Mouse (Mus musculus) kidney, postnatal 36 days (tissue): ENCODE data around the gene Foxc1.

Experiments used
- DNase-seq, 2 experiments: peaks; one replicate each; pipeline ENCODE4 v3.0.0; 2021 to 2022; ENCODE audit warnings: mixed read lengths in 2 of 2

Foxc1 gene

DNA sequence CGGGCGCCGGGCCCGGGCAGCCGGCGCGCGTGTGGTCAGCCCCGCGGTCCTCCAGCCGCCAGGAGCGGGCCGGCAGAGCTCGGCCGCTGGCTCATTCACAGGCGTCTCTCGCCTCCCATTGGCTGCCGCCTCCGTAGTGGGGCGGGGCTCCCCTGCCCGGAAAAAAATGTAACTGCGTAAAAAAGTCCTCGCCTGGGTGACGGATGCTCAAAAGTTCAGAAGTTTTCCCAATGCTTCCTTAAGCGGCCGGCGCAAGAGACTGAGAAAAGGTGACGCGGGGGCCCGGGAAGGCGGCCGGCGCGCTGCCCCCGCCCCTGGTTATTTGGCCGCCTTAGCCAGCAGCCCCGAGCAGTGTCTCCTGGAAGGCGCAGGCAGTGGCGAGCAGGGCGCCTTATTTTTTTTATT, at the start of gene Foxc1:
TSS of gene Foxc1 (plus strand) at position 206 of the 405 bp plus-strand sequence.
- peak; percentile 91 for DNase-seq

DNA sequence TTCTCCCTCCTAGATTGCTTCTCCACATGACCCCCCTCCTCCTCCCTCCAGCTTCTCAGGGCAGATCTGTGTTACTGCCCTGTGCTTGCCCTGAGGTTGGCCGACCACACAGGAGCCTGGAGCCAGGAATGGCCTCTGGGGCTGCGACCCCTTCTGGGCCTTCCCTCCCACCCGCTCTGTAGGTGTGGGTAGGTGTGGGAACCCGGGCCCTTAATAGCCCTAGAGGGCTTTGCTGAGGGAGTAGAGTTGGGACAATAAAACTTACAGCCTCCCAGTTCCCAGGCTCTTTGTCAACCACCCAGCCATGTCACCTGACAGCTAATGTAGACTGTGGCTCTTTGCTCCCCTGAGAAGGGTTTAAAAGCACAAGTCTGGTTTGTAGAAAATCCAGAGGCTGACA, 46.0 kb upstream of the Foxc1 start:
- no peak for DNase-seq

- DNase-seq, result no peak
Measured at GRCm38 (mm10) chr13:31761057-31761456, 45.4 kb upstream of the Foxc1 start.

DNA sequence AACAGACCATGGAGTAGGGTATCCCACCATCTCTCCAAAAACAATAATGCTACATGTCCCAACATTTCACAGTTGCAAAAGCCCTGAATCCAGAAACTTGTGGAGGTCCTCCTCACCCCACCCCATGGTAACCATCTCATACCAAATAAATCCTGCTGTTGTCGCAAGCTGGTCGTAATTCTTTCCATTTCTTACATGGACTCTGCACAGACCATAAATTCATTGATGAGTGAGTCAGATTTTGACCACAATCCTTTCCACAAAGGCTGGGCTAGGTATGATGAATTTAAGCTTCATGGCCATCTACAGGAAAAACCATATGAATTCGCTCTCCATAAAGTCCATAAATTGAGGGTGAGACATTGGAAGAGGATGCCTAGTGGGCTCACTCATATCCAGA, 42.0 kb upstream of the Foxc1 start:
- DNase-seq, result no peak

GRCm38 (mm10) chr13:31765564-31765963, 40.9 kb upstream of the Foxc1 start:
- no peak for DNase-seq

DNA sequence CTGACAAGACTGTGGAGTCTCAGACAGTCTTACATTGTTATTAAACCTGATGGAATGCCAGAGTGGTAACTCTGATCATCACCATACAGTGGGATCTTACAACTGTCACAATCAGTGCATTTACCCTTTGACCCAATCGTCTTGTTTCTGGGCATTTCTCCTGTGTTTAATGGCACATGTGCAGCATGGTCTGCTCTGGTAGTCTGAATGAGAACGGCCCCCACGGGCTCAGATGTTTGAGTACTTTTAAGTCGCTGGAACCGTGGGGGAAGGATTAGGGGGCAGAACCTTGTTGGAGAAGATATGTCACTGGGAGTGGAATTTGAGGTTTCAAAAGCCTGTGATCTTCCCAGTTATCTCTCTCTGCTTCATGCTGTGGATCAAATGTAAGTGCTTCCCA, 33.6 kb upstream of the Foxc1 start:
- DNase-seq, result no peak

GRCm38 (mm10) chr13:31775762-31776161, 30.7 kb upstream of the Foxc1 start:
- no peak for DNase-seq

GRCm38 (mm10) chr13:31779281-31779981, 27.0 kb upstream of the Foxc1 start:
- DNase-seq, result no peak

DNA sequence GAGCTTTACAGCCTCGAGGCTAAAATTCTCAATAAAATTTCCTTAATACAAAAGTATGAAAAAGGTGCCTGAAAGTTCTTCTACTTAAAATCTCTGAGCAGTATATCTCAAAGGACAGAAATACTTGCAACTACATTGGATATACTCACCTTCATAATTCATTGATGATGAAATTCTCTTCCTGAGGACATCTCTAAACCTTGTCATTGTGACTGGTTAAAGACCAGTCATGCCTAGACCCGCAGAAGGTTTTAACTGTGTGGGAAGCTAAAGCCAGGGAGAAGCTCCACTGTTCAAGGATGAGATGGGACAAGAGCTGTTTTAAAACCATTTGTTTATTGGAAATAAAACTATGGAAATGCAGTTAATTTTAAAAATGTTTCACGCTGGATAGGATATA, 26.1 kb upstream of the Foxc1 start:
- no peak for DNase-seq

DNA sequence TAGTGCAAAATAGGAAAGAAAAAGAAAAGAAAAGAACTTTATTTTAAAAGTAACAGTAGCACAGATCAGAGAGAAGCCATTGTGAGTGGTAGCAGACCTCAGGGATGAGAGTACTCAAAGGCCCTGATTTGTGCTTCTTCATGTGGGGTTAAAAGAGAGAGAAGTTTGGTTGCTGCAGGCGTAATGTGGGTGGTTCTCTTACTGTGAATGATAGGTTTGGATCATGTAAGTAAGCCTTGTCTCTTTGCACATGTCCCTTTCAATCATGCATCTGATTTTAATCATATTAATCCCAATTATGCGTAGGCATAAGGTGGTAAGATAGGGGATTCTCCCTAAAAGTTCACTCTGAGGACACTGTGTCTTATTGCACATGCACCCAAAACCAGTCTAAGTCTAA, 24.4 kb upstream of the Foxc1 start:
- no peak for DNase-seq

DNA sequence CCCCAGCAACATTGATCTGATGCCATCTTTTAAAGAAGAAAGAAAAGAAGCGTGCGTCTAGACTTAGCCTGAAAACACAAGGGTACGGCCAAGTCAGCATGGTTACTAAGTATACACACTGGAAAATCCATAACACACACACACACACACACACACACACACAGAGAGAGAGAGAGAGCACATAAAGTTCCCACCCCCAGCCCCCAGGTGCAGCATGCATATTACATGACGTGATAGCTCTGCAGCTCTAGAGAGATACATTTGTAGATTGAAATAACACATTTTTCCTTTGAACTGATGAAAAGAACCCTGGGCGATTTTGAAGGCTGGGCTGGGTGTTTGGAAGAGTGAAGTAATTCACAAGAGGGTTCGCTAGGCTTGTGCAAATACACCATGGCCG, 21.7 kb upstream of the Foxc1 start:
- no peak for DNase-seq

DNA sequence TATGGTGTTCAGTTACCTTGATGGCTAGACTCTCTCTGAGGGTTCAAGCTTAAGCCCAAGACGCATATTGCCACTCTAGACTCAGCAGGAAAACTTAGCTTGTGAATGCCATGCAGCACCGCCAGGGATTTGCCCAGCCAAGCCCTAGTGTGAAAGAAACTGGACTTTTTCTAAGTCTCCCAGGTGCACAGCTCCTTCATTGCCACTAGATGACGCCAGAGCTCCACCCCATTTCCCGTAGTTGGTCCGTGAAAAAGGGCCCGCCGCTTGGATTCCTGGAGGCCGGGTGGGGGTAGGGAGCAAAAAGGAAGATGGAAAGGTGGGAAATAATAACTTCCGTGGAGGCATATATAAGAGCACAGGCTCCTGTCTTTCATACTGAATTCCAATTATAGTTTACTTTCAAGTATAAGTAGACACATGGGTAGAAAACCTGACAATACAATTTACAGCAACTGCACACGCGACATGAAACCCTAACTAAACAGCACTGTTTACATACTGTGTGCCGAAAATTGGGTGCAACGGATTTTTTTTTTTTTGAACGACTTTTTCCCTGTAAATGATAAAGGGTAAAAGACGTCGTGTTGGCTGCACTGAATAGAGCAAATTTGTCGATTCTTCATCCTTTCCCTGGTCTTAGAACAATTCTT, 13.8 kb upstream of the Foxc1 start:
- DNase-seq, result peak; percentile 21 to 68

DNA sequence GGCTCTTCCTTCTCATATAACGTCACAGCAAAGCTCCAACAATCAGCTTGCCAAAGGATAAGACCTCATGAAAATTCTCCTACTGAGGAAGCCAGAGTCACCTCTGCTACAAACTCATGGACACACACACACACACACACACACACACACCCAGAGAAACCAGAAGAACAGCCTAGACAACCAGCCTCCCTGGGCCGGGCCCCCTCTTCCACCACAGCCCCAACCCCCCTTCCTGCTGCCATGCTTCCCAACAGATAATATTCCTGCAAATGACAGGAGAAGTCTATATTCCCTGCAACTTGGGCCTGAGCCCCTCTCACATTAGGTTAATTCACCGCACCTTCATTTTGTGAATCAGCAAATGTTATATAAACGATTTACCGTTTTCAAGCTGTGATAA, 13.3 kb upstream of the Foxc1 start:
- DNase-seq, result no peak

- no peak for DNase-seq
Measured at GRCm38 (mm10) chr13:31797346-31797745, 9.1 kb upstream of the Foxc1 start.

- no peak for DNase-seq
Measured at GRCm38 (mm10) chr13:31798075-31798474, 8.4 kb upstream of the Foxc1 start.

GRCm38 (mm10) chr13:31800581-31801576, 5.6 kb upstream of the Foxc1 start:
- peak; percentile 88 to 97 for DNase-seq

DNA sequence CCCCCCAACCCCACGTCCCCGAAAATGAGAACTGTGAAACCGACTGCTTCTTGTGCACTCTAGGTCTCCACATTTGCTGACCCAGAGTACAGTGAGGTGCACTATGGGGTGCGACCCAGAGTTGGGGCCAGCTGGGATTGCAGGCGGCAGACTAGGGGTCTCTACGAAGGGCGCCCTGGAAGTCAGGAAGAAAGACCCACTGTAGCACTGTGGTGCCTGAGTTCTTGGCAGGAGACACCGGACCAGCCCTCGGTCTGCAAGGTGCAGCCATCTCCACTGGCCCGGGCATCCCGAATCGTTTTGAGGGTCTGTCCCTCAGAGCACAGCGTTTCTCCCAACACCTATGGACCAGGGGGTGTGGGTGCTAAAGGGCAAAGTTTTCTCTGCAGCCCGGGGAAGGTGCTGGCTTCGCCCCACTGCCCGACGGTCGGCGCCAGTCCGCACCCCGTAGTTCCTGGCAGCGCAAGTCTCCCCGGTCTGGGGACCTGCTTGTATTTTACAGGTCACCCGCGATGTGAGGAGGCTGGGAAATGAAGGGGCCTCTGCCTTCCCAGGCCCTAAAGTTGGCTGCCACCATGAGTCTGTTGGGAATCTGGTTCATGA, 4.6 kb upstream of the Foxc1 start:
- no peak for DNase-seq

- DNase-seq, result no peak
Measured at GRCm38 (mm10) chr13:31802447-31802846, 4.0 kb upstream of the Foxc1 start.

DNA sequence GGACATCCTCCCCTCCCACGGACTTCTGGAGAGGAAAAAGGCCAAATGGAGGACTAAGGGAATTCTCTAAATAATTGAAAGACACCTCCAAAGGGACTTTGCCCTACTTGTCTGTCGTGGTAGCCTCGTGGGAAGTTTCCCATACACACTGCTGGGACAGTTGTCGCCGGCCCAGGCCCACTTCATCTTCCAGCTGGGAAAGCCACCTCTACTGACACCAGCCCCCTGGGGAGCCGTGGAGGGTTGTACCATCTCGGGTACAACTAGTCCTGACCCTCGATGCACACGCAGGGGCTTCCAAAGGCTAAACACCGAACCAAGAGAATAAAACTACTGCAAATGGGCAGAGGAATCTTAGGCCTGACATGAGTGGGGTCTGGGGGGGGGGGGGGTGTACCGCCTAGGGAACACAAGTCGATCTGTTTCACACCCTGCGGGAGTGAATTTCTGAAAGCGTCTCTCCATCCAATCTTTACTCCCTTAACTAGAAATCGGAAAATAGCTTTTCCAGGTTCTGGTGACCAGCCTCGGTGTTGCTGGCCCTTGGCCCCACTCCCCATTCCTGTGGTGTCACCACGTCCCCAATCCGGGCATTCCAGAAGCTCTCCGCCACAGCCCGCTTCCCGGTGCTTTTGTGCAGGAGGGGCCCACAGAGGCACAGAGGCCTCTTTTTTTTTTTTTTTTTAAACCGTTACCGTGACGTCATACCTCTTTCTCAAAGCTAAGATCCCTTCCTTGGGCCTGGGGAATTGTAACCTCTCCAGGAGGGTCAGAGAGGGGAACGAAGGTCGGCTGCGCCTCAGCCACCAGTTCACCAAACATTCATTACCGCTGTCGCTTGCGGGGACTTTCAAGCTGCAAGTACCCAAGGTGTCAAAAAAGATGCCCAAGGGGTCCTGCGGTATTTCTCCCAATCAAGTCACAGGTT, 3.0 kb upstream of the Foxc1 start:
- DNase-seq, result no peak

DNA sequence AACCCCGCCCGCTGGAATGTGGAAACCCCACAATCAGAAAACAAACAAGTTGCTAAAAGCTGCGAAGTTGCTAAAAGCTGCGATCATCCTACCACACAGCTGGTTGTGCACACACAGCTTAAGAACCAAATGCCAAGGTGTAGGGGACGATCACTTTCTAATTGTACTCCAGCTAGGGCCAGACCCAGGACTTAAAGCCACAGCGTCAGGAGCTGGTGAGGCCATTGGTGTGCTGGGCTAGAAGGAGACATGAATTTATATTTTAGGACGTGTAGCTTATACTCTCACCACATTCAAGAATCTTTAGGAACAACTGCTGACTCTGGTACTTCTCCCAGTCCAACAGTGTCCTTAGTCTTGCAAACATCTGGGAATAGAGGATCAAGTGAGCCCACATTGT, 1.9 kb upstream of the Foxc1 start:
- DNase-seq, result no peak

DNA sequence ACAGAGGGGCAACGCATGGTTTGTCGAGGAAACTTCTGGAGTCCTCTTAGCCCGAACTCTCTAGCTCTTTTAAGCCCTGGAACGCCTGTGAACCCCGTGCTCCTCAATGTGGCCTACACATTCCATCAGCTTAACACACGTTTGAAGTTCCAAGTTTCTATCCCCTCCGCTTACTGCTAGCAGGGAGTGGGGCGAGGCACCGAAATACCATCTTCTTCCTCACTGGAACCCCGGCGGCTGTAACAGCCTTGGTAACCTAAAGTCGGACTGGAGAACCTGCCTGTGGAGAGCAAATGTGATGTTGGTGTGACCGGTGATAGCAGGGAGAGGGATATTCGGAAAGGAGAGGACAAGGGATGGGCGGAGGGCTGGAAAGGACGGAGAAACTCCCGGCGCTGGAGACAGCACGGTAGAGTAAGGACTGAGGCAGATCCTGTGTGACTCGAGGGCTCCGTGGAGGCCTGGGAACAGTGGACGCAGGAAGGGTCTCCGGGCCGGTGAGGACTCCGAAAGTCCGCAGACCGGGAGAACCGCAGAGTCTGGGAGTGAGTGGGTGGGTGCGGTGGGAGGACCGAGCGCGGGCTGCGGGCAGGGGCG, 504 bp upstream of the Foxc1 start:
- DNase-seq, result no peak
